Mouse (Mus musculus) left cerebral cortex, adult 8-10 months (tissue): ENCODE measurements around the gene Gm1113. TPM values are rescaled to one million over a fixed set of nuclear protein-coding genes. Genes with fewer than 3 reads are reported as not detected.

Experiments used
- DNase-seq, 2 experiments: peaks; one replicate each; pipeline ENCODE4 v3.0.0; 2022; ENCODE audit warnings: low spot score in 2 of 2
- total RNA-seq, 4 experiments: library from RNA; stranded (reverse); gene quantifications; 2 replicates each; pipeline ENCODE4 v1.2.4; 2022

The Gm1113 gene
- total RNA-seq, 4 experiments from 2014 or later = not detected

- no peak for DNase-seq
Observed at GRCm38 (mm10) chr9:35529141-35529540, 11.1 kb upstream of the Gm1113 start.

- peak; percentile 41 to 58 for DNase-seq
Observed at GRCm38 (mm10) chr9:35523941-35524411, 5.9 kb upstream of the Gm1113 start.

GRCm38 (mm10) chr9:35523541-35523940, 5.5 kb upstream of the Gm1113 start:
- DNase-seq = peak; percentile 18 to 76

GRCm38 (mm10) chr9:35522821-35523515, 4.9 kb upstream of the Gm1113 start:
- no peak for DNase-seq

GRCm38 (mm10) chr9:35522241-35522640, 4.2 kb upstream of the Gm1113 start:
- no peak for DNase-seq

- DNase-seq = no peak
Observed at GRCm38 (mm10) chr9:35520631-35521348, 2.7 kb upstream of the Gm1113 start.

- DNase-seq = no peak
Observed at GRCm38 (mm10) chr9:35516711-35517110, 1.4 kb downstream of the Gm1113 start.

- DNase-seq = no peak
Observed at GRCm38 (mm10) chr9:35516182-35516581, 1.9 kb downstream of the Gm1113 start.

GRCm38 (mm10) chr9:35513900-35514299, 4.2 kb downstream of the Gm1113 start:
- DNase-seq = no peak

- DNase-seq = no peak
Observed at GRCm38 (mm10) chr9:35508234-35508633, 9.8 kb downstream of the Gm1113 start.

GRCm38 (mm10) chr9:35502361-35503000, 15.6 kb downstream of the Gm1113 start:
- no peak for DNase-seq

- no peak for DNase-seq
Observed at GRCm38 (mm10) chr9:35499946-35500345, 18.1 kb downstream of the Gm1113 start.

- no peak for DNase-seq
Observed at GRCm38 (mm10) chr9:35495471-35495870, 22.6 kb downstream of the Gm1113 start.

- DNase-seq = no peak
Observed at GRCm38 (mm10) chr9:35494937-35495336, 23.1 kb downstream of the Gm1113 start.

- no peak for DNase-seq
Observed at GRCm38 (mm10) chr9:35493733-35494092, 24.4 kb downstream of the Gm1113 start.

GRCm38 (mm10) chr9:35493033-35493732, 24.9 kb downstream of the Gm1113 start:
- no peak for DNase-seq

GRCm38 (mm10) chr9:35491109-35491866, 26.8 kb downstream of the Gm1113 start:
- no peak for DNase-seq

GRCm38 (mm10) chr9:35488496-35488895, 29.6 kb downstream of the Gm1113 start:
- peak in 1 of 2 experiments; percentile 27 for DNase-seq

GRCm38 (mm10) chr9:35486616-35487015, 31.5 kb downstream of the Gm1113 start:
- DNase-seq = no peak

- no peak for DNase-seq
Observed at GRCm38 (mm10) chr9:35483949-35484348, 34.1 kb downstream of the Gm1113 start.
